Mouse (Mus musculus) CH12.LX (cell line): ENCODE results near the gene Fam69a. TPM values are rescaled to one million over a fixed set of nuclear protein-coding genes. Genes with fewer than 3 reads are reported as not detected.

Source experiments
- DNase-seq: peaks from one replicate; pipeline ENCODE4 v3.0.0-alpha.2; 2013; ENCODE audit errors: extremely low read depth
- H3K27ac ChIP-seq: 2 replicates; pipeline ENCODE4 v1.5.1; 2012; ENCODE audit warnings: low read depth, mild to moderate bottlenecking, control low read depth, moderate library complexity; ENCODE audit not compliant: insufficient read depth
- H3K27me3 ChIP-seq: replicated peaks from 2 replicates; pipeline ENCODE3; 2012; ENCODE audit warnings: inconsistent platforms
- H3K36me3 ChIP-seq, 2 experiments: replicated peaks in 1 of 2; 2 replicates each; pipeline versions ENCODE3 to v1.6.1; 2012; ENCODE audit warnings: inconsistent platforms in 1 of 2, low read length in 1 of 2, mild to moderate bottlenecking in 1 of 2, mixed read lengths in 1 of 2, moderate library complexity in 1 of 2; ENCODE audit not compliant: control insufficient read depth in 1 of 2, insufficient read depth in 1 of 2
- H3K4me1 ChIP-seq, 2 experiments: 2 replicates each; pipeline ENCODE4 v1.6.1; 2012; ENCODE audit warnings: inconsistent platforms in 1 of 2, moderate library complexity in 1 of 2; ENCODE audit not compliant: insufficient read depth in 2 of 2, control insufficient read depth in 1 of 2
- H3K4me2 ChIP-seq: 2 replicates; pipeline ENCODE4 v1.6.1; 2012; ENCODE audit warnings: low read depth, mild to moderate bottlenecking, control low read depth; ENCODE audit not compliant: poor library complexity, insufficient read depth, severe bottlenecking
- H3K4me3 ChIP-seq, 3 experiments: fragments of 150-350 bp in 1 of 3; sonication (generic) in 1 of 3; replicated peaks in 1 of 3; 2 replicates each; pipeline versions ENCODE3 to v1.5.1; 2011 to 2012; ENCODE audit warnings: low read depth in 2 of 3, low read length in 2 of 3, mild to moderate bottlenecking in 2 of 3, moderate library complexity in 2 of 3, control low read depth in 1 of 3, improper control_type of control experiment in 1 of 3, inconsistent platforms in 1 of 3, mixed read lengths in 1 of 3; ENCODE audit not compliant: poor library complexity in 1 of 3
- H3K79me2 ChIP-seq: replicated peaks from 2 replicates; pipeline ENCODE4 v1.6.1; 2012; ENCODE audit warnings: mild to moderate bottlenecking, moderate library complexity; ENCODE audit not compliant: control insufficient read depth, poor library complexity, insufficient read depth, severe bottlenecking; ENCODE audit errors: extremely low read depth
- H3K9ac ChIP-seq: 2 replicates; pipeline ENCODE4 v1.6.1; 2012; ENCODE audit warnings: low read depth, mild to moderate bottlenecking, control low read depth, moderate library complexity; ENCODE audit not compliant: insufficient read depth
- H3K9me3 ChIP-seq: replicated peaks from 2 replicates; pipeline ENCODE3; 2012; ENCODE audit warnings: low read length, inconsistent platforms, mixed read lengths
- BHLHE40 ChIP-seq: IDR thresholded peaks from 2 replicates; pipeline ENCODE4 v1.6.1; 2011; ENCODE audit warnings: mild to moderate bottlenecking, low read depth, low read length, improper control_type of control experiment
- CHD2 ChIP-seq: IDR thresholded peaks from 2 replicates; pipeline ENCODE4 v1.6.1; 2011; ENCODE audit warnings: low read length, improper control_type of control experiment
- E2F4 ChIP-seq: IDR thresholded peaks from 2 replicates; pipeline ENCODE4 v1.6.1; 2011; ENCODE audit warnings: low read depth, low read length, improper control_type of control experiment; ENCODE audit not compliant: insufficient replicate concordance
- ELF1 ChIP-seq: IDR thresholded peaks from 2 replicates; pipeline ENCODE4 v1.6.1; 2014; ENCODE audit warnings: low read depth, mild to moderate bottlenecking, inconsistent platforms, low read length, improper control_type of control experiment
- GABPA ChIP-seq: IDR thresholded peaks from 2 replicates; pipeline ENCODE4 v1.6.1; 2012; ENCODE audit warnings: low read depth, low read length, improper control_type of control experiment, inconsistent platforms; ENCODE audit not compliant: insufficient replicate concordance
- MAFK ChIP-seq: IDR thresholded peaks from 2 replicates; pipeline ENCODE4 v1.6.1; 2011; ENCODE audit warnings: low read length, improper control_type of control experiment; ENCODE audit not compliant: insufficient replicate concordance
- MYC ChIP-seq: IDR thresholded peaks from 2 replicates; pipeline ENCODE4 v1.6.1; 2011; ENCODE audit warnings: low read depth, mild to moderate bottlenecking, improper control_type of control experiment, low read length
- POLR2A ChIP-seq: IDR thresholded peaks from 2 replicates; pipeline ENCODE4 v1.6.1; 2011; ENCODE audit warnings: low read depth, mild to moderate bottlenecking, improper control_type of control experiment, low read length
- POLR2AphosphoS2 ChIP-seq: IDR thresholded peaks from 2 replicates; pipeline ENCODE4 v1.6.1; 2011; ENCODE audit warnings: low read depth, low read length, improper control_type of control experiment
- SIN3A ChIP-seq: IDR thresholded peaks from 2 replicates; pipeline ENCODE4 v1.6.1; 2012; ENCODE audit warnings: low read length, improper control_type of control experiment, inconsistent platforms
- SMC3 ChIP-seq: IDR thresholded peaks from 2 replicates; pipeline ENCODE4 v1.6.1; 2011; ENCODE audit warnings: low read depth, low read length, improper control_type of control experiment
- TBP ChIP-seq: conservative IDR thresholded peaks from 2 replicates; pipeline ENCODE4 v1.6.1; 2011; ENCODE audit warnings: low read depth, low read length, improper control_type of control experiment
- TCF12 ChIP-seq: IDR thresholded peaks from 2 replicates; pipeline ENCODE4 v1.6.1; 2014; ENCODE audit warnings: low read depth, mild to moderate bottlenecking, inconsistent platforms, low read length, improper control_type of control experiment
- UBTF ChIP-seq: IDR thresholded peaks from 2 replicates; pipeline ENCODE4 v1.6.1; 2012; ENCODE audit warnings: low read depth, mild to moderate bottlenecking, inconsistent platforms, low read length, improper control_type of control experiment, moderate library complexity
- USF1 ChIP-seq: IDR thresholded peaks from 2 replicates; pipeline ENCODE4 v1.6.1; 2014; ENCODE audit warnings: low read depth, mild to moderate bottlenecking, inconsistent platforms, low read length, improper control_type of control experiment
- USF2 ChIP-seq: conservative IDR thresholded peaks from 2 replicates; pipeline ENCODE4 v1.6.1; 2011; ENCODE audit warnings: low read depth, low read length, improper control_type of control experiment
- dilution Hi-C: fragments of 300-500 bp; cut with MboI; formaldehyde crosslinking; loops from 2 replicates; pipeline ENCODE4 v1.14.3; 2020; ENCODE audit warnings: low sequenced_read_pairs; ENCODE audit not compliant: extremely low pct_unique_long_range_greater_than_20kb, extremely low pct_ligation_motif_present
- in situ Hi-C: fragments of 300-500 bp; cut with MboI; formaldehyde crosslinking; loops from 3 replicates; pipeline ENCODE4 v1.14.3; 2019; ENCODE audit warnings: low sequenced_read_pairs, low pct_ligation_motif_present, low pct_unique_long_range_greater_than_20kb, mixed read lengths
- polyA plus RNA-seq: library from polyadenylated mRNA; unstranded; fragments of >175 nt; gene quantifications from 2 replicates; pipeline ENCODE4 v1.2.1, GENCODE M21; 2012; ENCODE audit warnings: low read depth; ENCODE audit not compliant: insufficient read length
- total RNA-seq, 2 experiments: library from RNA; depleted of rRNA; stranded (reverse); fragments of 300-350 nt in 1 of 2; fragments of >200 nt in 1 of 2; gene quantifications; 2 replicates each; pipeline ENCODE4 v1.2.3; 2012 to 2014

Gene Fam69a
- total and polyA plus RNA-seq, 3 experiments, result 4.2 to 14.2 (median 6.5) TPM

DNA sequence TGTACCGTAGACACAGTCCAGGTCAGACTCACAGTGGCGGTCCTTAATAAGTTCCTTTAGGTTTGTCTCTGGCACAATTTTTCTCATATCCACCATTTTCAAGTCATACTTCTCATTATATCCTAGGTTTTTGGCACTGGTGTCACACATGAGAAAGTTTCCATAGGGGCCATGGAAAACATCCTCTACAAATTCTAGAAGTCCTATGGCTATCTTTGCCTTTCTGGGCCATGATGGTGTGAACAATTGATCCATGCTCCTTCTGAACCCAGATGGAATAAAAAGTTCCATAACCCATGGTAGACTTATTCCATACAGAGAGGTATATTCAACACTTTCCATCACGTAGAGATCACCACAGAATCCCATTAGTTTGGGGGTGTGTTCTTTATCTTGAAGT is 77.2 kb downstream of the Fam69a start:
- no peak for TF ChIP-seq USF2
- TF ChIP-seq ELF1, result no peak
- TF ChIP-seq BHLHE40, result no peak
- TF ChIP-seq SMC3, result no peak
- TF ChIP-seq TCF12, result no peak
- TF ChIP-seq GABPA, result no peak
- no peak for TF ChIP-seq SIN3A
- TF ChIP-seq TBP, result no peak
- TF ChIP-seq UBTF, result no peak
- TF ChIP-seq CHD2, result peak; percentile 21
- TF ChIP-seq MAFK, result no peak
- peak; percentile 89 for TF ChIP-seq POLR2AphosphoS2
- TF ChIP-seq POLR2A, result peak; percentile 47; the same call in 1 of the 2 replicates
- no peak for TF ChIP-seq USF1
- TF ChIP-seq MYC, result no peak
- DNase-seq, result no peak
- Histone ChIP-seq H3K4me1 (peaks cover 0 to 7% of the 10 kb centered on the region in 2 experiments; a peak in 1 of 4 replicates), H3K79me2 (peaks cover 9% of the 10 kb centered on the region), H3K9ac (no peak overlapping the region), H3K4me2 (no peak overlapping the region), H3K27ac (no peak overlapping the region), H3K27me3 (no peaks in the 10 kb centered on the region), H3K36me3 (peaks cover 46 to 59% of the 10 kb centered on the region in 2 experiments), H3K9me3 (no peaks in the 10 kb centered on the region), H3K4me3 (no peak overlapping the region)
- in situ Hi-C loops, result no loop called here
- dilution Hi-C loops, result no loop called here

- DNase-seq, result no peak
- 0 out of 2 replicates have a peak, but pooled peaks have one; percentile 11 for TF ChIP-seq MYC
- no peak for TF ChIP-seq E2F4
- TF ChIP-seq POLR2A, result peak; percentile 36; the same call in 1 of the 2 replicates
- TF ChIP-seq POLR2AphosphoS2, result peak; percentile 78
- Histone ChIP-seq H3K9ac (no peak overlapping the region), H3K4me1 (peaks cover 0 to 16% of the 10 kb centered on the region in 2 experiments; a peak in 2 of 4 replicates), H3K9me3 (no peaks in the 10 kb centered on the region), H3K27me3 (no peaks in the 10 kb centered on the region), H3K79me2 (peaks cover 15% of the 10 kb centered on the region), H3K4me2 (no peak overlapping the region), H3K4me3 (no peak overlapping the region), H3K27ac (no peak overlapping the region), H3K36me3 (peaks cover 54 to 69% of the 10 kb centered on the region in 2 experiments)
- in situ Hi-C loops, result no loop called here
- dilution Hi-C loops, result no loop called here
Measured at GRCm38 (mm10) chr5:107908514-107909110, 78.3 kb downstream of the Fam69a start.
